Mouse (Mus musculus) MEL (cell line): Measurements from ENCODE around the gene Asphd1.

Source experiments
- CHD2 ChIP-seq: IDR thresholded peaks from 2 replicates; pipeline ENCODE4 v1.6.1; 2011; ENCODE audit warnings: low read length, improper control_type of control experiment
- CTCF ChIP-seq, 3 experiments: IDR thresholded peaks in 2 of 3; conservative IDR thresholded peaks in 1 of 3; 2 replicates each; pipeline ENCODE4 v1.5.1; 2011 to 2012; ENCODE audit warnings: low read length in 3 of 3, low read depth in 2 of 3, mild to moderate bottlenecking in 2 of 3, improper control_type of control experiment in 1 of 3, inconsistent platforms in 1 of 3, mixed read lengths in 1 of 3, moderate library complexity in 1 of 3; ENCODE audit not compliant: control insufficient read depth in 1 of 3, insufficient read depth in 1 of 3, poor library complexity in 1 of 3, severe bottlenecking in 1 of 3
- GABPA ChIP-seq: IDR thresholded peaks from 2 replicates; pipeline ENCODE4 v1.6.1; 2012; ENCODE audit warnings: low read depth, mild to moderate bottlenecking, inconsistent platforms, low read length, improper control_type of control experiment, moderate library complexity
- POLR2AphosphoS2 ChIP-seq: IDR thresholded peaks from 2 replicates; pipeline ENCODE4 v1.6.1; 2011; ENCODE audit warnings: low read length, improper control_type of control experiment
- RAD21 ChIP-seq: IDR thresholded peaks from 2 replicates; pipeline ENCODE4 v1.6.1; 2011; ENCODE audit warnings: mild to moderate bottlenecking, low read depth, low read length, improper control_type of control experiment
- SMC3 ChIP-seq: IDR thresholded peaks from 2 replicates; pipeline ENCODE4 v1.6.1; 2011; ENCODE audit warnings: low read depth, low read length, improper control_type of control experiment
- UBTF ChIP-seq: IDR thresholded peaks from 2 replicates; pipeline ENCODE4 v1.6.1; 2012; ENCODE audit warnings: low read depth, mild to moderate bottlenecking, inconsistent platforms, low read length, improper control_type of control experiment, moderate library complexity, borderline replicate concordance; ENCODE audit not compliant: insufficient read depth

GRCm38 (mm10) chr7:126946530-126946929 lies 2.9 kb downstream of the Asphd1 start:
- peak; percentile 59 to 75 (median 74) for TF ChIP-seq CTCF (IDR thresholded peaks at IDR 0.05 in 2 of 3, conservative IDR thresholded peaks at IDR 0.05 in 1 of 3; ENCODE audit: control insufficient read depth in 1 of 3, insufficient read depth in 1 of 3, low read depth in 2 of 3, low read length in 3 of 3, poor library complexity in 1 of 3, severe bottlenecking in 1 of 3)
- TF ChIP-seq GABPA, result no peak
- peak; percentile 54 for TF ChIP-seq RAD21
- TF ChIP-seq POLR2AphosphoS2, result no peak
- peak; percentile 83 for TF ChIP-seq SMC3
- no peak for TF ChIP-seq UBTF
- TF ChIP-seq CHD2, result no peak
